Mouse (Mus musculus): Measurements from ENCODE around the gene B3gnt9. TPM values are rescaled to one million over a fixed set of nuclear protein-coding genes. Genes with fewer than 3 reads are reported as not detected.
A peak's percentile ranks its signal among the peaks of the same experiment; 100 is the strongest.
"Not testable (repeated sequence)": the region's sequence is repeated elsewhere in the genome, so short reads cannot be mapped to it uniquely, and the experiment has no call there.

B3gnt9 gene
- polyA plus RNA-seq, 1 experiment: 7.6 TPM

DNA sequence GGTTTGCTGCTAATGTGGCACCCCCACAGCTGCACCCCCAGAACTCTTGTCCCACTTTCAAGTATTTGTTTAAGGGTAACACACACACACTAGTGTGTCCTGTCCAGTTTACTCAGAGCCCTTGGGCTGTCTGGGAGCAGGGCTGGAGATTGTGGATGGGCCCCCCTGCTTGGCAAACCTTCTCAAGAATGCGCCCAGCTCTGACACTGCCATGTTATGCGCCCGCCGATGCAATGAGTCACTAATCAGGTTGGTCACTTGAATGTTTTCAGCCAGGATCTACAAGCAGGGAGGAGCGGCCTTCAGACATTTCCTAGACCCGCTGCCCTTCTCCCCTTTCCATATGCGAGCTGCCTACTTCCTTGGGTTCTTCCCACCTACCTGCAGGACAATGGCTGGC is 37.5 kb upstream of the B3gnt9 start:
- H3K79me3 ChIP-seq (ENCODE audit: low read depth): peaks cover 7% of the 10 kb centered on the region
- no peaks in the 10 kb centered on the region for H3K36me3 ChIP-seq (ENCODE audit: control insufficient read depth, insufficient read depth)
- H3K79me2 ChIP-seq (ENCODE audit: control insufficient read depth, insufficient read depth): peaks cover 20% of the 10 kb centered on the region
- H3ac ChIP-seq (ENCODE audit: control insufficient read depth, insufficient read length, low read depth): no peak overlapping the region
- no peaks in the 10 kb centered on the region for H3K27me3 ChIP-seq (ENCODE audit: control insufficient read depth, insufficient read depth, insufficient read length)
- no peak overlapping the region for H3K4me3 ChIP-seq (ENCODE audit: insufficient read depth, poor library complexity, severe bottlenecking)
- no peak for TF ChIP-seq CEBPB (IDR thresholded peaks at IDR 0.05; ENCODE audit: low read depth)
- no peak for TF ChIP-seq FOSL1 (IDR thresholded peaks at IDR 0.05; ENCODE audit: insufficient read depth, low read length, poor library complexity, severe bottlenecking)
- TF ChIP-seq MYOD1 (IDR thresholded peaks at IDR 0.05; ENCODE audit: control insufficient read depth, insufficient read length, low read depth): no peak
- no peak for TF ChIP-seq MYOG (IDR thresholded peaks at IDR 0.05; ENCODE audit: control insufficient read depth, extremely low read depth, insufficient read length)
- TF ChIP-seq USF1 (IDR thresholded peaks at IDR 0.05; ENCODE audit: low read depth): no peak

DNA sequence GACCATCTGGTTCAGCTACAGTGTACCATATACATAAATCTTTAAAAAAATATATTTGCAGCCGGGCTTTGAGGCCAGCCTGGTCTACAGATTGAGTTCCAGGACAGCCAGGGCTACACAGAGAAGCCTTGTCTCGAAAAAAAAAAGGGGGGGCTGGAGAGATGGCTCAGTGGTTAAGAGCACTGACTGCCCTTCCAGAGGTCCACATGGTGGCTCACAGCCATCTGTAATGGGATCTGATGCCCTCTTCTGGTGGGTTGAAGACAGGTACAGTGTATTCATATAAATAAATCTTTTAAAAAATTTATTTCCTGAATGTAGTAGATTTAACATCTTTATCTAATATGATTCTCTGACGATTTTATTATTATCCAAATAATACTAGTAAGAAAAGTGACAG is 36.8 kb upstream of the B3gnt9 start:
- not testable (repeated sequence) for H3ac ChIP-seq (ENCODE audit: control insufficient read depth, insufficient read length, low read depth); H3K36me3 ChIP-seq (ENCODE audit: control insufficient read depth, insufficient read depth); H3K79me3 ChIP-seq (ENCODE audit: low read depth); H3K27me3 ChIP-seq (ENCODE audit: control insufficient read depth, insufficient read depth, insufficient read length); H3K4me3 ChIP-seq (ENCODE audit: insufficient read depth, poor library complexity, severe bottlenecking)
- peaks cover 21% of the 10 kb centered on the region for H3K79me2 ChIP-seq (ENCODE audit: control insufficient read depth, insufficient read depth)

DNA sequence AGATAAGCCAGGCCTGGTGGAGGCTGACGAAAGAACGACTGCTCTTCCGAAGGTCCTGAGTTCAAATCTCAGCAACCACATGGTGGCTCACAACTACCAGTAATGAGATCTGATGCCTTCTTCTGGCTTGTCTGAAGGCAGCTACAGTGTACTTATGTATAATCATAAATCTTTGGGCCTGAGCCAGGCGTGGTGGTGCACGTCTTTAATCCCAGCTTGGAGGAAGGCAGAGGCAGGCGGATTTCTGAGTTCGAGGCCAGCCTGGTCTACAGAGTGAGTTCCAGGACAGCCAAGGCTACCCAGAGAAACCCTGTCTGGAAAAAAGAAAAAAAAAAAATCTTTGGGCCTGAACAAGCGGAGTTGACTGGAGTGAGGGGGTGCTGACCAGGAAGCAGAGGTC is 36.4 kb upstream of the B3gnt9 start:
- not testable (repeated sequence) for H3K36me3 ChIP-seq (ENCODE audit: control insufficient read depth, insufficient read depth); H3K4me3 ChIP-seq (ENCODE audit: insufficient read depth, poor library complexity, severe bottlenecking); H3ac ChIP-seq (ENCODE audit: control insufficient read depth, insufficient read length, low read depth); H3K27me3 ChIP-seq (ENCODE audit: control insufficient read depth, insufficient read depth, insufficient read length)
- Histone ChIP-seq H3K79me3 (ENCODE audit: low read depth) (peaks cover 14% of the 10 kb centered on the region), H3K79me2 (ENCODE audit: control insufficient read depth, insufficient read depth) (peaks cover 25% of the 10 kb centered on the region)

DNA sequence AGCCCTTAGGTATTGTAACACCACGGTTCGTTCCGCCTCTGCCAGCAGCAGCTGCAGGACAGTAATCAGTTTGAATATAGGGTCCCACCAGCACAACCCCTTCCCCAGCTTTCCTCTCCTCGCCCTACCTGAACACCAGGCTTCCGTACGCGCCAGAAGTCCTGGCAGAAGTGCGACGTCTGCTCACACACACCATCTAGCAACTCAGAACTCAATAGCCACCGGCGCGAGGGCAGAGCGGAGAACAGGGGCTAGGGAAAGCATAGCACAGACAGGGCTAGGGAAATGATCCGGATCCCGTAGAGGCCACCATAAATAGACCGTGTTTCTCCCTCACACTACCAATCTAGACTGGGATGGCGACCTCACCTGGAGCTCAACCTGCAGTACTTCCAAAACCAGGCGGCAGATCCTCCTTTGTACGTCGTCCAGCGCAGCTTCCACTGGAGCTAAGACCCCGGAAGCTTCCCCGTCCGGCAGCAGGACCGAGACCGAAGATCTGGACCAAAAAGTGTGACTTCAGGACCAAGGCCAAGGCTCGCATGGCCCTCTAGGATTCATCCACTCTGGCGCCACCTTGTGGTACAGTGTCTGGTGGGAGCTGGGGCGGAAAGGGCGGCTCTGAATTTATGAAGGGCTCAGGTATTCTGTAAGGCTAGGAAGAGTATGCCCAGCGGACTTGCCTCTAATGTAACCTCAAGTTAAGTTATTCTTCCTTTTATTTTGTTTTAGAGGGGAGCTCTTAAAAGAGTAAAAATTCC is 35.8 kb upstream of the B3gnt9 start:
- H3K27me3 ChIP-seq (ENCODE audit: control insufficient read depth, insufficient read depth, insufficient read length): no peaks in the 10 kb centered on the region
- peaks cover 30% of the 10 kb centered on the region for H3K79me2 ChIP-seq (ENCODE audit: control insufficient read depth, insufficient read depth)
- no peak overlapping the region for H3ac ChIP-seq (ENCODE audit: control insufficient read depth, insufficient read length, low read depth)
- peak; percentile 72 for TF ChIP-seq MAX (IDR thresholded peaks at IDR 0.05)
- no peak for TF ChIP-seq MYOD1 (IDR thresholded peaks at IDR 0.05; ENCODE audit: control insufficient read depth, insufficient read length, low read depth)
- peak; percentile 89 for TF ChIP-seq CTCF (IDR thresholded peaks at IDR 0.05; ENCODE audit: control insufficient read depth, insufficient read depth, insufficient read length)
- TF ChIP-seq USF1 (IDR thresholded peaks at IDR 0.05; ENCODE audit: low read depth): no peak
- peaks cover 14% of the 10 kb centered on the region for H3K79me3 ChIP-seq (ENCODE audit: low read depth)
- H3K36me3 ChIP-seq (ENCODE audit: control insufficient read depth, insufficient read depth): no peaks in the 10 kb centered on the region
- no peak overlapping the region for H3K4me3 ChIP-seq (ENCODE audit: insufficient read depth, poor library complexity, severe bottlenecking)

DNA sequence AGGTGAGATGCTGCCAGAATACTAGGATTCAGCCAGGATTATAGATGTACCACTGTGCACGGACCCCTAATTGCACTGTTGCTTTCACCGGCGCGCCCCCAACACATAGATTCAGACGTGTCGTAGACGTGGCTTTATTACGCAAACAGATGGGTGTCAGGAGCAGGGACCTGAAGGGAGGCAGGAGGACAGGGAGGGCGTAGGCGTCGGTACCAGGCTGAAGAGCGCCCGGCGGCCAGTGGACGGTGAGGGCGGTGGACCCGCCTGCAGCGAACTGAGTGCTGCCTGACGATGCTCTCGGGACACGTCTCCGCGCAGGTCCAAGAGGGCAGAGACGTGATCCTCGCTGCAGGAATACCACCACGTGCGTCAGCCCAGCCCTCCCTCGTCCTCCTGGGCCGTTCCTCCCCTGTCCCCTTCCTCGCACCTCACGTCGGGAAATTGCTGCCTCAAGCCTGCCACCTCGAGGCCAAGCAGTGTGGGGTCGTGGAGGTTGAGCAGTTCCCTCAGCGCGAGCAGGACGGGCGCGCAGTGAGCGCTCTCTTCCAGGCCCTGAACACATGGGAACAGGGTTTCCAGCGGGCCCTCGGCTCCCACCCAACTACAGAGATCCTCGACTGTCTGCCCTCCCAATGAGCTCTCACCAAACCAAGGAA is 35.0 kb upstream of the B3gnt9 start, which contains the start of gene 4931428F04Rik:
TSS of gene 4931428F04Rik (minus strand) at position 60 of the 656 bp plus-strand sequence.
- H3K36me3 ChIP-seq (ENCODE audit: control insufficient read depth, insufficient read depth): peaks cover 5% of the 10 kb centered on the region
- H3ac ChIP-seq (ENCODE audit: control insufficient read depth, insufficient read length, low read depth): peak within 1 kb of the TSS; percentile 63
- H3K79me3 ChIP-seq (ENCODE audit: low read depth): peaks cover 14% of the 10 kb centered on the region
- TF ChIP-seq MYOD1 (IDR thresholded peaks at IDR 0.05; ENCODE audit: control insufficient read depth, insufficient read length, low read depth) (no peak), CTCF (IDR thresholded peaks at IDR 0.05; ENCODE audit: control insufficient read depth, insufficient read depth, insufficient read length) (peak; percentile 94), USF1 (IDR thresholded peaks at IDR 0.05; ENCODE audit: low read depth) (no peak), MYOG (IDR thresholded peaks at IDR 0.05; ENCODE audit: control insufficient read depth, extremely low read depth, insufficient read length) (no peak), MAX (IDR thresholded peaks at IDR 0.05) (peak; percentile 83), CEBPB (IDR thresholded peaks at IDR 0.05; ENCODE audit: low read depth) (no peak), FOSL1 (IDR thresholded peaks at IDR 0.05; ENCODE audit: insufficient read depth, low read length, poor library complexity, severe bottlenecking) (no peak)
- peak within 1 kb of the TSS; percentile 39 for H3K4me3 ChIP-seq (ENCODE audit: insufficient read depth, poor library complexity, severe bottlenecking)
- peaks cover 30% of the 10 kb centered on the region for H3K79me2 ChIP-seq (ENCODE audit: control insufficient read depth, insufficient read depth)
- no peaks in the 10 kb centered on the region for H3K27me3 ChIP-seq (ENCODE audit: control insufficient read depth, insufficient read depth, insufficient read length)

DNA sequence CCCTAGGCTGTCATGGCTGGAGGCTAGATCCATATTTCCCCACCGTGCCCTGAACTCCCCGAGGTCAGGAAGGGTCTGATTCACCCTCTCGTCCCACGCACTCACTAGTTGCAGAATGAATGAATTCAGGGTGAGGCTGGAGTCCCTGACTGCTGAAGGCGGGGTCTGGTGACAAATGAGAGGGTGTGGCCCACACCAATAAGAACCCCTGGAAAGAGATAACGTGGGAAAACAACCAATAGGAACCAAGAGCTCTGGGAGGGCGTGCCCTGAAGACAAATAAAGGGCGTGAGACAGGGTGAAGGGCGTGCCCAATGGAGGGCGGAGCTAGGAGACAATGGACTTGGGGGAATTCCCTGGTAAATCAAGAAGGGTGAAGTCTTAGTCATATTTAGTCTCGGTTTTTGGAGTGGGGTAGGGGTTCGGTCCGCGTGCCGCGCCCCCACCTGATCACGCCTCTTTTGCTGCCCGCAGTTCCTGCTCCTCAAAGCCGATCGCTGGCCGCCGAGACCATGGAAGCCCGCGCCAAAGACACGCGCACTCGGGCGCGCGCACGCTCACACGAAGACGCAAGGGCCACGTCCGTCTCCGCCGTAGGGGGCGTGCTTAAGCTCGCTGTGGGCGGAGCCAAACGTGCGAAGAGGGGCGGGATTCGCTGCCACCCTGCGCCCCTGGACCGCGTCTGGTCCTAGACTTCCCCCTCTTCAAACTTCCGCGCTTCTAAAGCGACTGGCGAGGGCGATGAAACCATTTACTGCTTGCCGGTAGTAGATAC is 34.2 kb upstream of the B3gnt9 start:
- H3K4me3 ChIP-seq (ENCODE audit: insufficient read depth, poor library complexity, severe bottlenecking): peak overlapping the region; percentile 39
- no peaks in the 10 kb centered on the region for H3K27me3 ChIP-seq (ENCODE audit: control insufficient read depth, insufficient read depth, insufficient read length)
- peaks cover 5% of the 10 kb centered on the region for H3K36me3 ChIP-seq (ENCODE audit: control insufficient read depth, insufficient read depth)
- peak overlapping the region; percentile 63 for H3ac ChIP-seq (ENCODE audit: control insufficient read depth, insufficient read length, low read depth)
- peaks cover 14% of the 10 kb centered on the region for H3K79me3 ChIP-seq (ENCODE audit: low read depth)
- H3K79me2 ChIP-seq (ENCODE audit: control insufficient read depth, insufficient read depth): peaks cover 30% of the 10 kb centered on the region
- TF ChIP-seq MYOG (IDR thresholded peaks at IDR 0.05; ENCODE audit: control insufficient read depth, extremely low read depth, insufficient read length) (no peak), CTCF (IDR thresholded peaks at IDR 0.05; ENCODE audit: control insufficient read depth, insufficient read depth, insufficient read length) (peak; percentile 2), MAX (IDR thresholded peaks at IDR 0.05) (peak; percentile 37), MYOD1 (IDR thresholded peaks at IDR 0.05; ENCODE audit: control insufficient read depth, insufficient read length, low read depth) (no peak), CEBPB (IDR thresholded peaks at IDR 0.05; ENCODE audit: low read depth) (no peak), USF1 (IDR thresholded peaks at IDR 0.05; ENCODE audit: low read depth) (no peak), FOSL1 (IDR thresholded peaks at IDR 0.05; ENCODE audit: insufficient read depth, low read length, poor library complexity, severe bottlenecking) (no peak)
